Mouse (Mus musculus) neural tube, embryonic 11.5 days (tissue): Measurements from ENCODE around the gene Gm10401. TPM values are rescaled to one million over a fixed set of nuclear protein-coding genes. Genes with fewer than 3 reads are reported as not detected.

Source experiments
- ATAC-seq: fragments of 200-750 bp; cut with Nextera tagmentation; 2 replicates; pipeline ENCODE4 v1.8.0; 2017; ENCODE audit warnings: moderate number of reproducible peaks, mild to moderate bottlenecking, moderate TSS enrichment, moderate library complexity; ENCODE audit not compliant: insufficient read depth, low FRiP score, low TSS enrichment
- DNase-seq: peaks from one replicate; pipeline ENCODE4 v3.0.0-alpha.2; 2015; ENCODE audit warnings: low spot score
- H3K27ac ChIP-seq: fragments of 300-500 bp; sonication (generic); 2 replicates; pipeline ENCODE4 v1.5.1; 2014; ENCODE audit warnings: low read depth, mild to moderate bottlenecking, low read length
- H3K27me3 ChIP-seq: fragments of 300-500 bp; sonication (generic); 2 replicates; pipeline ENCODE4 v1.6.1; 2014; ENCODE audit warnings: mild to moderate bottlenecking, low read length, mixed read lengths; ENCODE audit not compliant: control insufficient read depth, insufficient read depth
- H3K36me3 ChIP-seq: fragments of 300-500 bp; sonication (generic); 2 replicates; pipeline ENCODE4 v1.6.1; 2014; ENCODE audit warnings: mild to moderate bottlenecking, low read length, moderate library complexity, mixed read lengths; ENCODE audit not compliant: control insufficient read depth, insufficient read depth
- H3K4me1 ChIP-seq: fragments of 300-500 bp; sonication (generic); 2 replicates; pipeline ENCODE4 v1.6.1; 2014; ENCODE audit warnings: low read length, mixed read lengths; ENCODE audit not compliant: control insufficient read depth, insufficient read depth
- H3K4me2 ChIP-seq: fragments of 300-500 bp; sonication (generic); 2 replicates; pipeline ENCODE4 v1.6.1; 2014; ENCODE audit warnings: low read depth, mild to moderate bottlenecking, moderate library complexity
- H3K4me3 ChIP-seq: fragments of 300-500 bp; sonication (generic); 2 replicates; pipeline ENCODE4 v1.5.1; 2014; ENCODE audit warnings: low read depth, low read length
- H3K9ac ChIP-seq: fragments of 300-500 bp; sonication (generic); 2 replicates; pipeline ENCODE4 v1.6.1; 2014; ENCODE audit warnings: mild to moderate bottlenecking, low read length
- H3K9me3 ChIP-seq: fragments of 300-500 bp; sonication (generic); 2 replicates; pipeline ENCODE4 v1.6.1; 2016; ENCODE audit warnings: low read length; ENCODE audit not compliant: control insufficient read depth
- WGBS: fragments of 180-500 bp; shearing (Covaris S2); extraction: QIAGEN DNeasy Blood & Tissue Kit; methylation state at CpG from one replicate; pipeline ENCODE4 v1.1.7; 2014; 5-methylcytosine and 5-hydroxymethylcytosine counted together
- polyA plus RNA-seq: library from polyadenylated mRNA; unstranded; fragments of >200 nt; fragmentation: Nextera tagmentation; extraction: Ambion mirVana; gene quantifications from 2 replicates; pipeline ENCODE4 v1.2.1, GENCODE M21; 2014

Gm10401 gene
- polyA plus RNA-seq, 1 experiment from 2014 or later, result 27.2 TPM

DNA sequence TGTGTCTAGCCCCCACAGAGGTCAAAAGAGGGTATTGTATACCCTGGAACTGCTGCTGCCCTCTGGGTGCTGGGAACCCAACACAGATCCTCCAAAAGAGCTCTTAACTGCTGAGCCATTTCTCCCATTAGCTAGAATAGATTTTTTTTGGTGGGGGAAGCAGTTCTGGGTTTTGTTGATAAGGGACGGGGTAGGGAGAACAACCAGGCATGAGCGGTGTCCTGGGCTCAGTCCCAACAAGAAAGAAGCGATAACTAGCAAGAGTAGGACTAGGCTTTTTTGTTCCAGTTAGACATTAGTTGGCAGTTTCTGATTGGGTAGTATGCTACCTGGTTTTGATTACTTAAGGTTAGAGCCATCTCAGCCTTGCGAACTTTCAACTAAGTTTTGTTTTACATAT lies 40.9 kb downstream of the Gm10401 start:
- no peak overlapping the region for H3K27ac ChIP-seq
- H3K9ac ChIP-seq, result no peak overlapping the region
- 95% methylated on average over 4 of the region's 4 CpGs for WGBS
- H3K4me3 ChIP-seq, result no peak overlapping the region
- DNase-seq (no peak), ATAC-seq (no peak)
- H3K27me3 ChIP-seq, result no peaks in the 10 kb centered on the region
- no peaks in the 10 kb centered on the region for H3K9me3 ChIP-seq
- H3K36me3 ChIP-seq, result no peaks in the 10 kb centered on the region
- peaks cover 4% of the 10 kb centered on the region; the same call in 1 of the 2 replicates for H3K4me1 ChIP-seq
- no peak overlapping the region for H3K4me2 ChIP-seq

DNA sequence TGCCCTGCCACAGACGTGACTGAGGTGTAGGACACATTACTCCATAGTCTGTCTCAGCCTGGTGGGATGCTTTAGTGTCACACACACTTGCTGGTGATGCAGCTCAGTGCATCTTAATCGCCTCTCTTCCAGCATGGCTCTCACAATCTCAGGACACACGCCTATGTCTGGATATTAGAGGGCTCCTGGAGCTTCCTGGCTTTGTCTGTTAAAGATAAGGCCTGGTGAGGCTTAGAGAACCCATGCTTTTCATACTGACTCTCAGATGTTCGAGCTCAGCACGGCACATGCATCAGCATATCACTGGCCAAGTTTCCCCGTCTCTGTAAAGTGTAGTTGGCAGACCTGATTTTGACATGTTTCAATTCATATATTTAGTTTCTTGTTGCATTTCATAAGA lies 42.7 kb downstream of the Gm10401 start:
- H3K27me3 ChIP-seq, result no peaks in the 10 kb centered on the region
- no peaks in the 10 kb centered on the region for H3K9me3 ChIP-seq
- no peaks in the 10 kb centered on the region for H3K36me3 ChIP-seq
- H3K4me3 ChIP-seq, result no peak overlapping the region
- no peak overlapping the region for H3K9ac ChIP-seq
- H3K27ac ChIP-seq, result no peak overlapping the region
- DNase-seq (no peak), ATAC-seq (no peak)
- H3K4me2 ChIP-seq, result no peak overlapping the region
- peaks cover 4% of the 10 kb centered on the region; the same call in 1 of the 2 replicates for H3K4me1 ChIP-seq
- 82% methylated on average over 6 of the region's 6 CpGs for WGBS

DNA sequence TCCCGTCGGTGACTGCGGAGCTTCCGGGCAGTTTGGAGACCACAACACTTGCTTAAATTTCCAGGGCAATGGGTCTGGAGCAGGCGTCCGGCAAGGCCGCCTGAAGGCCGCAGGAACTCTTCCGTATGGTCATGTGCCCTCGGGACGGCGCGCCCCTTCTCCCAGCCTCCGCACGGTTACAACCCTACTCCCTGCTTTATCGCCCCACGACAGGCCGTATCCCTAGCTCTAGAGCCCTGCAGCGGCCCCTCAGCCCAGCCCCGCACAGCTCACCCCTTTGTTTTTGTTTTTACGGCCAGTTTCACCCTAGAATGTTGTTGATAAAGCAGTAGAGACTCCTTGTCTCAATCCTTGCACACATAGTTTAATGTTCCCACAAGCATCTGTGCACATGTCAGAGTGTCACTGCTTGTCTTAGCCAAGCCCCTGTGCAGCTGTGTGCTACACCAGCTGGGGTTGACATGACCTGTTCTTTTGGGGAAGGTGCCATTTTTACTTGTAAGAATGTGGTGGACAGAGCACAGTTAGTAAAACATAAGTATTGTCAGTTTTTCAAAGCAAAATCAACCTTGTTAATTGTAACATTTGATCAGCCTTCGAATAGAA lies 44.2 kb downstream of the Gm10401 start:
- Histone ChIP-seq H3K4me3 (no peak overlapping the region), H3K36me3 (no peaks in the 10 kb centered on the region), H3K4me1 (peaks cover 4% of the 10 kb centered on the region; the same call in 1 of the 2 replicates), H3K27me3 (no peaks in the 10 kb centered on the region), H3K9ac (no peak overlapping the region), H3K4me2 (no peak overlapping the region), H3K27ac (no peak overlapping the region), H3K9me3 (no peaks in the 10 kb centered on the region)
- WGBS, result 62% methylated on average over 22 of the region's 22 CpGs
- no peak for ATAC-seq
- DNase-seq, result no peak

DNA sequence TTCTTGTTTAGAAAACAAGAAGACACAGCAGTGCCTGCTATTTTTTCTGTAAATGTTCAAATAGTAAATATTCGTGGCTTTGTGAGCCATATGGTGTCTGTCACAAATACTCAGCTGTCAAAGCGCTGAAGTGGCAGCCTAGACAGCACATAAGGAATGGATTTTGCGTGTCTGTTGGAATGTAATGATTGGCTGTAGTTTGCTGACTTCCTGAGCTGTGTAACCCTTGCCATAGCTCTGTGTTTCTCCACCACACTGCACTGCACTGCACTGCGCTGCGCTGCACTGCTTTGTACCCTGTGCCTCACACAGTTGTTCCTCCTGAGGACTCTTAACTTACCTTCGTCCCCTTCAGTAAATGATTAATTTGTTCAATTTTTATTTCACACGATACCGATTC lies 45.5 kb downstream of the Gm10401 start:
- 85% methylated on average over 8 of the region's 8 CpGs for WGBS

DNA sequence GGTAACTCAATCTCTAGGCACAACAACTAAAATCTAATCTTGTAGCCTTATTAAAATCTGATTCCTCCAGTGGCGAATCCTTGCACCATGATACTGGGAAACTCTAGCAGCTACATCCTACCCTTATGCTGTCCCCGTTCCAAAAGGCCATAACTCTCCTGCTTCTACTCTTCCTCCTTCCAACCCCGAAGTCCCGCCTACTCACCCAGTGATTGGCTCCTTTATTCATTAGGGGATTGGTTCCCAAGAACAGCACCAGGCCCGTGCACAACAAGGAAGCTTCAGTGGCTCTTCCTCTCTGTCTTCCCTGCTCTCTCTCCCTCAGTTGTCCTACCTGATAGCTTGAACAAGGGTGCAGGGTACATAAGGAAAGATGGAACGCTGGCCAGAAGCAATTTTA lies 47.3 kb downstream of the Gm10401 start:
- 85% methylated on average over 6 of the region's 6 CpGs for WGBS

More for the DNA sequence above, 45.5 kb downstream of the Gm10401 start:
- Histone ChIP-seq H3K27ac (no peak overlapping the region), H3K9me3 (no peaks in the 10 kb centered on the region), H3K4me1 (peaks cover 4% of the 10 kb centered on the region; the same call in 1 of the 2 replicates), H3K9ac (no peak overlapping the region), H3K4me2 (no peak overlapping the region), H3K4me3 (no peak overlapping the region), H3K36me3 (no peaks in the 10 kb centered on the region), H3K27me3 (no peaks in the 10 kb centered on the region)
- ATAC-seq (no peak), DNase-seq (no peak)

DNA sequence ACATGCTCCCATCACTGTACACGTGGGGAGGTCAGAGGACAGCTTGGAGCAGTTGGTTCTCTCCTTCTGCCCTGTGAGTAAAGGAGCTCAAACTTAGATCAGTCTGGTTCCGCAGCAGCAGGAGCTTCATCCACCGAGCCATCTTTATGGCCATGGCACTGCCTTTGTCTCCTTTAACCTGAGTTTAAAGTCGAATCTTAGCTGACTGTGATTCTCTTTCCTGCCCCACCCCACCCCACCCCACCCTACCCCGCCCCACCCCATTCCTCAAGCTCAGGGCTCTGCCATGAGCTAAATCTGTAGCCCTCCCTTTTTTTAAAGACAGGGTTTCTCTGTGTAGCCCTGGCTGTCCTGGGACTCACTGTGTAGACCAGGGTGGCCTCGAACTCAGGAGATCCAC lies 48.4 kb downstream of the Gm10401 start:
- Histone ChIP-seq H3K9me3 (no peaks in the 10 kb centered on the region), H3K27me3 (no peaks in the 10 kb centered on the region), H3K27ac (no peak overlapping the region), H3K4me1 (peaks cover 4% of the 10 kb centered on the region; the same call in 1 of the 2 replicates), H3K4me2 (no peak overlapping the region), H3K36me3 (no peaks in the 10 kb centered on the region), H3K4me3 (no peak overlapping the region), H3K9ac (no peak overlapping the region)
- 75% methylated on average over 6 of the region's 6 CpGs for WGBS
- DNase-seq, result no peak
- ATAC-seq, result no peak

More for the DNA sequence above, 47.3 kb downstream of the Gm10401 start:
- H3K9ac ChIP-seq, result no peak overlapping the region
- H3K27me3 ChIP-seq, result no peaks in the 10 kb centered on the region
- ATAC-seq (no peak), DNase-seq (no peak)
- no peak overlapping the region for H3K4me2 ChIP-seq
- no peaks in the 10 kb centered on the region for H3K36me3 ChIP-seq
- peaks cover 4% of the 10 kb centered on the region; the same call in 1 of the 2 replicates for H3K4me1 ChIP-seq
- no peak overlapping the region for H3K4me3 ChIP-seq
- no peak overlapping the region for H3K27ac ChIP-seq
- no peaks in the 10 kb centered on the region for H3K9me3 ChIP-seq

Other genes with a start within 250 kb of the Gm10401 start
- not detected in 2 replicates for gene 4930519G04Rik, start 244.6 kb downstream of the Gm10401 start, polyA plus RNA-seq
- gene Gm9936, start 239.6 kb downstream of the Gm10401 start, polyA plus RNA-seq, result 0.39 and 0.54 TPM in 2 replicates
- gene Oasl2, start 201.4 kb downstream of the Gm10401 start, polyA plus RNA-seq, result 0.81 and 1.8 TPM in 2 replicates
- gene Oasl1, start 175.1 kb downstream of the Gm10401 start, polyA plus RNA-seq, result 0.20 TPM in 1 of 2 replicates, not detected in the other
- 47.2 and 48.8 TPM in 2 replicates for gene 2210016L21Rik, start 156.1 kb downstream of the Gm10401 start, polyA plus RNA-seq
- gene Hnf1a, start 127.2 kb downstream of the Gm10401 start, polyA plus RNA-seq, result not detected in 2 replicates
- gene Sppl3, start 87.2 kb downstream of the Gm10401 start, polyA plus RNA-seq, result 43.6 and 45.1 TPM in 2 replicates
- 27.7 and 31.3 TPM in 2 replicates for gene Acads, start 21.1 kb upstream of the Gm10401 start, polyA plus RNA-seq
- gene Unc119b, start 36.7 kb upstream of the Gm10401 start, polyA plus RNA-seq, result 67.7 and 73.4 TPM in 2 replicates
- 50.1 and 56.9 TPM in 2 replicates for gene Mlec, start 59.9 kb upstream of the Gm10401 start, polyA plus RNA-seq
- 11.4 and 12.3 TPM in 2 replicates for gene Cabp1, start 96.1 kb upstream of the Gm10401 start, polyA plus RNA-seq
- gene Pop5, start 137.5 kb upstream of the Gm10401 start, polyA plus RNA-seq, result 121 and 122 TPM in 2 replicates
- gene Rnf10, start 174.6 kb upstream of the Gm10401 start, polyA plus RNA-seq, result 106 and 119 TPM in 2 replicates
- 58.5 and 61.0 TPM in 2 replicates for gene Coq5, start 181.4 kb upstream of the Gm10401 start, polyA plus RNA-seq
- 1,631 and 1,672 TPM in 2 replicates for gene Dynll1, start 202.7 kb upstream of the Gm10401 start, polyA plus RNA-seq
- gene Srsf9, start 228.9 kb upstream of the Gm10401 start, polyA plus RNA-seq, result 327 and 330 TPM in 2 replicates
- gene Gatc, start 242.9 kb upstream of the Gm10401 start, polyA plus RNA-seq, result 40.4 and 42.3 TPM in 2 replicates
- 55.6 and 60.2 TPM in 2 replicates for gene Triap1, start 242.9 kb upstream of the Gm10401 start, polyA plus RNA-seq